Mouse (Mus musculus) small intestine, adult 2 months (tissue): ENCODE data around the gene Kcnmb2.

Experiments
- CTCF ChIP-seq: fragments of 200-500 bp; IDR thresholded peaks from 2 replicates; pipeline ENCODE4 v1.5.1; 2012; ENCODE audit warnings: low read depth, mild to moderate bottlenecking, control low read depth, inconsistent platforms, low read length, moderate library complexity, mixed read lengths; ENCODE audit not compliant: insufficient replicate concordance, insufficient read length; ENCODE audit errors: extremely low read depth
- POLR2A ChIP-seq: fragments of 200-500 bp; IDR thresholded peaks from 2 replicates; pipeline ENCODE4 v1.6.1; 2012; ENCODE audit warnings: low read depth, mild to moderate bottlenecking, control low read depth, inconsistent platforms, low read length, moderate library complexity

GRCm38 (mm10) chr3:32180519-32180918 is 278.2 kb downstream of the Kcnmb2 start:
- TF ChIP-seq POLR2A (no peak), CTCF (no peak)
